Mouse (Mus musculus) left cerebral cortex, adult 2 months (tissue): ENCODE data around the gene Hnf1a. TPM values are rescaled to one million over a fixed set of nuclear protein-coding genes. Genes with fewer than 3 reads are reported as not detected.
"Not testable (repeated sequence)": the region's sequence is repeated elsewhere in the genome, so short reads cannot be mapped to it uniquely, and the experiment has no call there.

Experiments
- DNase-seq, 2 experiments: peaks; one replicate each; pipeline ENCODE4 v3.0.0; 2021 to 2022; ENCODE audit warnings: low spot score in 2 of 2, mixed read lengths in 1 of 2; ENCODE audit errors: extremely low spot score in 1 of 2
- H3K27ac ChIP-seq: fragments of 200-600 bp; 2 replicates; pipeline ENCODE4 v1.8.1; 2022
- H3K4me3 ChIP-seq: fragments of 200-600 bp; 2 replicates; pipeline ENCODE4 v1.8.1; 2022
- CTCF ChIP-seq: fragments of 200-600 bp; IDR thresholded peaks from 2 replicates; pipeline ENCODE4 v1.8.1; 2022; ENCODE audit warnings: antibody characterized with exemption, mild to moderate bottlenecking, moderate library complexity
- intact Hi-C: fragments of 180-260 bp; cut with DNase I; formaldehyde crosslinking; loops from one replicate; pipeline ENCODE4 v1.15.1; 2025
- total RNA-seq, 2 experiments: library from RNA; stranded (reverse); gene quantifications; 2 replicates each; pipeline ENCODE4 v1.2.3; 2021

The Hnf1a gene
- total RNA-seq, 2 experiments from 2014 or later = not detected

DNA sequence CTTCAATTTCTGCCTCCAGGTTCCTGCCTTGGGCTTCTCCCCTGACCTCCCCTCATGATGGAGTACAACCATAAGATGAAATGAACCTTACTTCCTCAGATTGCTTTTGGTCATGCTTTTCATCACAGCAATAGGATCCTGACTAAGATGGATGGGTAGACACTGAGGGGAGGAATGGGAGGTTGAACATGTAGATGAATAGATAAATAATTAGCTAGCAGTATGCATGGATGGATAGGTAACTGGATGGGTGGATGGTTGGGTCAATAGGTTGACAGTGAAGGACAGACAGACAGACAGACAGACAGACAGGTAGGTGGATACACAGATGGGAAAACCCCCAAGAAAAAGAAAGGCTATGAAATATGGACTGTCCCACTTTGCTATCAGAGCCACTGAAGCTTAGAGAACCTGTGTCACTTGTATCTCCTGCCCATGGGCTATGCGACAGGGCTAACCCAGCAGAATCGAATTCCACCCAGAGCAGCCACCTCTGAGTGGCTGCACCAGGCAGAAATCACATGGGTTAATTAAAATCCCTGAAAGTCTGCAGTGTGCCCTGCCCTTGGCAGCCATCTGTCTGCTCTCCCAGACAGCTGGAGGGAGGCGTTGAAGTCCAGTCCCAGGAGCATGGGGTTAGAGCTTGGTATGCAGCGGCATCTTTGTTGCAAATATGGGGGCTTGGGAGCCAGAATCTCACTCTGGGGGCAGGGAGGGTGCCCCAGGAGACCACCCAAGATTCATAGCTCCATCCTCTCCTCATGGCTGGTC lies 9.1 kb downstream of the Hnf1a start:
- no peak for TF ChIP-seq CTCF
- H3K4me3 ChIP-seq = no peak overlapping the region
- intact Hi-C loops = no loop called here
- H3K27ac ChIP-seq = no peak overlapping the region
- DNase-seq = no peak

DNA sequence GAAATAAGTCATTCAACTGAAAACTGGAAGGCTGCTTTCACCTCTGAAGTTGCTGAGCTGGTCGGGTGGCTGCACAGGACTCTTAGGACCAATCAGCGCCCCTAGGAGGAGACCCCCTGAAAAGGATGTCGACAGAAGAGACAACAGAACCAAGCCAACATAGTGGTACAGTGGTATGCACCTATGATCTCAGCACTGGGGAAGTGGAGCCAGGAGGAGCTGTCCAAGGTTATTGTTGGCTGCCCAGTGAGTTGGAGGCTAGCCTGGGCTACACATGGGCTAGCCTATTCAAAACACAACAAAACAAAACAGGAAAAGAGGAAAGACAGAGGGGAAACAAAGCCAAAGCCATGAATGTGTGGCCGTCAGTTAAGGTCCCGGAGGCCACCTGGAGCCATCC lies 12.8 kb downstream of the Hnf1a start:
- intact Hi-C loops = no loop called here
- Histone ChIP-seq H3K4me3 (no peak overlapping the region), H3K27ac (no peak overlapping the region)
- DNase-seq = no peak
- TF ChIP-seq CTCF = no peak

DNA sequence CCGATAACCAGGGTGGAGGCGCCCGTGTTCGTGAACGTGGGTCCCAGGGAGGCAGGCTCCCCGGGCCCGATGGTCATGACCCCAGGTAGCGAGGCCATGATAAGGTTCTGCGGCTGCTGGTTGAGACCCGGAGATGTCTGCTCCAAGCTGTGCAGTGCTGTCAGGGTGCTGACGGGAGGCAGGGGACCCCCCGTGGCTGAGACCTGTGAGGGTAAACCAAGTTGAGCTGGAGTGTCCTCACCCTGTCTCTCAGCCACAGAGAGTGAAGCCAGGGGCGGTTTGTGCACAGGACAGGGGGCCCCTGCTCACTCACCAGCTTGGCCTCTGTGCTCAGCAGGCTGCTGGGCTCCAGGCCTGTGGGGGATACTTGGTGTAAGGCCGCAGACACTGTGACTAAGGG lies 17.6 kb downstream of the Hnf1a start:
- H3K27ac ChIP-seq = no peak overlapping the region
- no peak for DNase-seq
- intact Hi-C loops = no loop called here
- H3K4me3 ChIP-seq = no peak overlapping the region
- no peak for TF ChIP-seq CTCF

DNA sequence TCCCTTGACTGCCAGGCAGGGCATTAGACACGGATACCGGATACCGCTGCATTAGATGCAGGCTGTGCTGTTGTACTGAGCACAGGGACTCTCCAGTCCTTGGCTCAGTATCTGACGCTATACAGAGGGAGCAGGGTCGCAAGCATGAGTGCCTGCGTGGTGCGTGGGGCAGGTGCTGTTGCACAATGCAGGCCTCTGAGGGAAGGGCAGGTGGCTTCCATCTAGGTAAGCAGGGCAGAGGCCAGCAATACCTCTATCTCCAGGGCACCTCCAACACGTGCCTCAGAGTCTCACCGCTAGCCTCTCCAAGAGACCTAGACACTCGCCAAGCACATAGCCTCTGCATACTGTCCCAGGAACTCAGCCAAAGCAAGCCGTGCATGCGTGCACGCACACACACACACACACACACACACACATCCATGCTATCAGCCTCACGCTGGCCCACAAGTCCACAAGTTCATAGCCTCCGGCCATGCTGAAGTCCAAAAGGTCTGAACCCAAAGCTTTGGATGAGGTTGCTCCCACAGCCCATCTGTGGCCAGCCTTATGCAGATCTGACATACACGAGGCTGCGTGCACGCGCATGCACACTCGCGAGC lies 19.5 kb downstream of the Hnf1a start:
- intact Hi-C loops = no loop called here
- no peak for TF ChIP-seq CTCF
- Histone ChIP-seq H3K27ac (no peak overlapping the region), H3K4me3 (no peak overlapping the region)
- DNase-seq = no peak

DNA sequence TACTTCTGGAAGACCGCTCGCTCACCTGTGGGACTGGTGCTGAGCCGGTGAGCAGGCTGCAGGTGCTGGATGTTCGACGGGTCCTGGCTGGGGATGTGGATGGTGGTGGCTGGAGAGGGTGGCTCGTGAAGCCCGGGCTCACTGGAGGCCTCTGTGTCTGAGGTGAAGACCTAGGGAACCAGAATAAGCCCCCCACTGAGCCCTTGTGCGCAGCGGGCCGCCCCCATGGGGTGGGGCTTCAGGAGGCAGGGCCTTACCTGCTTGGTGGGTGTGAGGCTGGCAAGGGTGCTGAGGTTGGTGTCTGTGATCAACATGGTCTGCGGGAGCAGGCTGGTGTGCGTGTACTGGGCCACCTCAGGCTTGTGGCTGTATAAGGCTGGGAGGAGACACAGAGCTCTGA lies 20.2 kb downstream of the Hnf1a start:
- Histone ChIP-seq H3K27ac (no peak overlapping the region), H3K4me3 (no peak overlapping the region)
- TF ChIP-seq CTCF = no peak
- intact Hi-C loops = no loop called here
- no peak for DNase-seq

DNA sequence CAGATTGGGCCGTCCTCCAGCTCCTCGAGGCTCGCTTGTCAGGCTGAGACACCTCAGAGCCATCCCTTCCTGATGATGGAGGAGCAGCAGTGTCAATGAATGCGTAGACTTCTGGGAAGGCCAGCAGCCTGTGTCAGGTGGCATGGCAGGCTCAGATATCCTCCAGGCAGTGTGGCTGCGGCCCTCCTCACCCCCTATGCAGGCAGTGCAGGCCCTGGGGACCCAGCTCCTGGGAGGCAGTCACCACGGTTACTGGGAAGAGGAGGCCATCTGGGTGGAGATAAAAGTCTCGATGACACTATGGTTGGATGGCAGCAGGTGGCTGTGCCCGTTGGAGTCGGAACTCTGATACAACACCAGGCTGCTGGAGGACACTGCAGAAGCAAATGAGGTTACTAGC lies 21.1 kb downstream of the Hnf1a start:
- no peak for DNase-seq
- H3K4me3 ChIP-seq = no peak overlapping the region
- TF ChIP-seq CTCF = no peak
- intact Hi-C loops = no loop called here
- H3K27ac ChIP-seq = no peak overlapping the region

DNA sequence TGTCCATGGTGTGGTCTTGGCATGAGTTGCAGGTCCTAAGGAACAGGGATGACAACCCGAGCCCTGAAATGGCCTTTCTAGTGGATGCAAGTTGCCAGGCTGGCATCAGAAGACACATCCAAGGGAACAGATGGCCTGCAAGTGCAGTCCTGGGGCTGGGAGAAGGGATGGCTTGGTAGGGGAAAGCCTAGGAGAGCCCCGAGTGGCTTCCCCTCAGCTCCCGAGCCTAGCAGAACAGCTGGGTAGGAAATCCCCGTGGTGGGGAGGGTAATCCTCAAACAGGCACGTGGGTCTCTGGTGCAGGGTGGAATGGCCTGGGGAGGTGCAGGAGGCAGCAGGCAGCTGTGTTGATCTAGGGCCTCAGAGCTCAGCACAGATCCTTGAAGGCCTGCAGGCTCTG lies 21.6 kb downstream of the Hnf1a start:
- DNase-seq = no peak
- intact Hi-C loops = no loop called here
- H3K27ac ChIP-seq = no peak overlapping the region
- TF ChIP-seq CTCF = no peak
- H3K4me3 ChIP-seq = no peak overlapping the region

DNA sequence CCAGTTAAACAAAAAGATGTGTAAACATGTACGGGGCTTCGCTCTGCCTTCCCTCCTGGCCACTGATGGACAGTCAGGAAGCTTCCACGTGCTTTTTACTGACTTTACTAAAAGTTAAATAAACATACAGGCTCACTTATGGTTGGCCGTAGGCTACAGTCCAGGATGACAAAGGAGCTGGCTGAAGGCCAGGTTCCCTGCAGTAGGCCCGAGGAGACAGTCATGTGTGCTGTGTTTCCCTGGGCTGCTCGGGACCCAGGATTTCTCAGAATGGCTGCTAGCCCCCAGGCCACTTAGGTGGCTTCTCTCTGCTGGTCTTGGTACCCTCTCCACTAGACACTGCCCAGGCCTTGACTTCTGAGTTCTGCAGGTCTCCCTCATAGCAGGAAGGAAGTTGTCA lies 22.0 kb downstream of the Hnf1a start:
- H3K27ac ChIP-seq = no peak overlapping the region
- no peak overlapping the region for H3K4me3 ChIP-seq
- intact Hi-C loops = no loop called here
- no peak for TF ChIP-seq CTCF
- no peak for DNase-seq

DNA sequence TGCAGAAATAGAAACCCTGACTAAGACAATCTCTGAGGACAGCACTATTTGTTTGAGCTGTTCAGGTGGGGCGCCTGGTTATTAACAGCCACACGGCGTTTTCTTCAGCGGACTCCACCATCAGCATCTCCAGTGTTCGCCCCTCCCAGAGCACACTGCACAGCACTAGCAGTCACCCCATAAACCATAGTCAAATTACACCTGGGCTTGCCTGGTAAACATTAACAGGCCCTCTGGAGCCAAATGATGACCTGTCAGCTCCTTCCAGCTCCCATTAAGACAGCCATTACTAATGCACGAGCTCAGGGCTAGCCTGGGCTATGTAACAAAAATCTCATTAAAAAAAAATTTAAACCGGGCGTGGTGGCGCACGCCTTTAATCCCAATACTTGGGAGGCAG lies 25.8 kb downstream of the Hnf1a start:
- DNase-seq = no peak
- intact Hi-C loops = no loop called here
- no peak overlapping the region for H3K27ac ChIP-seq
- TF ChIP-seq CTCF = no peak
- H3K4me3 ChIP-seq = no peak overlapping the region

DNA sequence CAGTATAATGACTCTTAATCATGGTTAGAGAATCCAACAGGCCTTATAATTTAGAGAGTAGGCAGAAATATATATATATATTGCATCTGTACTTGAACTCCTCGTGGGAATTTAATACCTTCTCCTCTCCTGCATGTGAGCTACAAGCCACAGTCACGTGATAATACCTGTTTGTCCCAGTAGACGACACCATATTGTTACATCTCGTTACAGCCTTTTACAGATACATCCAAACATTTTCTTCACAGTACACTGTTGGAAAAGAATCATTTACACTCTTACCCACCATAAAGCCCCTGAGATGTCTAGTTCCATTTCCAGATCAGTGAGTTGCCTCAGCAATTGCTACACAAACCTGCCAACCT lies 28.1 kb downstream of the Hnf1a start:
- DNase-seq = no peak
- H3K4me3 ChIP-seq = peak overlapping the region; percentile 98
- peak overlapping the region; percentile 95 for H3K27ac ChIP-seq
- intact Hi-C loops = no loop called here
- no peak for TF ChIP-seq CTCF

DNA sequence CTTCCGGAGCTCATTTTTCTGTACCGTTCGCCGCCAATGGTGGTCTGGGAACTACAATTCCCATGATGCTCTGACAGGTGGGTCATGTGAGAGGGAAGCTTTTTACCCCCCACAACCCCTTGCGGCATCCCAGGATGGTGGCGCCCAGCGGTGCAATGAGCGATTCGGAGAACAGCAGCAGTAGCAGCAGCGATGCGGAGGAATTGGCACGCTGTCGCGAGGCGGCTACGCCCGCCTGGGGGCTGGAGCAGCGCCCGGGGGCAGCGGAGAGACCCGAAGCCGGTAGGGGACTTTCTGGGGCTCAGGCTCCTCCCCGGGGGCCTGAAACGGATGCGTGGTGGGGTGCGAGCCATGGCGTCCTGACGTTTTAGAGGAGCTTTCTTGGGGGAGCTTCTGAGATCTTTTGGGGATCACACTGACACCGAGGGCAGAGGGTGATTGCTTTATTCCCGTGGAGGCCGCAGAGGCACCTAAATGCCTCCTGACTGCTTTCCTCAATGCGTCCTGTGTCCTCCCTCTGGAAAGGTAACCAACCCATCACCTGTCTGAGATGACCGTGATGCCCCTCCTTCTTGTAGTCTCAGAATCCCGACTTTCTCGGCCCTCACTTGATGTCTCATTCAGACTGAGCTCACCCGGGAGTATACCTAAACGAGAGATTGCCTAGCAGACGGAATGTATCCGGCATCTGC lies 28.7 kb downstream of the Hnf1a start, which contains the start of gene 2210016L21Rik:
Gene 2210016L21Rik, plus strand, starts transcription at position 85 of the 692 bp plus-strand sequence.
- peak; percentile 82 to 84 for DNase-seq
- Histone ChIP-seq H3K27ac (peak within 1 kb of the TSS; percentile 95), H3K4me3 (peak within 1 kb of the TSS; percentile 98)
- intact Hi-C loops = no loop called here
- peak; percentile 24 for TF ChIP-seq CTCF

DNA sequence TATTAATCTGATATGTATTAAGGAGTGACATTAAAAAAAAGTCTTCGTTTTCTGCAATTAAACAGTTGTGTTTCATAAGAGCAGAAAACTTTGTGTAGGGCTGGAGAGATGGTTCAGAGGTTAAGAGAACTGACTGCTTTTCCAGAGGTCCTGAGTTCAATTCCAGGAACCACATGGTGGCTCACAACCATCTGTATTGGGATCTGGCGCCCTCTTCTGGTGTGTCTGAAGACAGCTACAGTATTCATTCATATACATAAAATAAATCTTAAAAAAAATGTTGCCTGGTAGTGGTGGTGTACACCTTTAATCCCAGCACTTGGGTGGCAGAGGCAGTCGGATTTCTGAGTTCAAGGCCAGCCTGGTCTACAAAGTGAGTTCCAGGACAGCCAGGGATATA lies 29.8 kb downstream of the Hnf1a start:
- peak; percentile 44 for TF ChIP-seq CTCF
- intact Hi-C loops, H3K27ac ChIP-seq, H3K4me3 ChIP-seq, DNase-seq: not testable (repeated sequence)
